Mouse (Mus musculus): ENCODE data around the gene Ist1.

DNA sequence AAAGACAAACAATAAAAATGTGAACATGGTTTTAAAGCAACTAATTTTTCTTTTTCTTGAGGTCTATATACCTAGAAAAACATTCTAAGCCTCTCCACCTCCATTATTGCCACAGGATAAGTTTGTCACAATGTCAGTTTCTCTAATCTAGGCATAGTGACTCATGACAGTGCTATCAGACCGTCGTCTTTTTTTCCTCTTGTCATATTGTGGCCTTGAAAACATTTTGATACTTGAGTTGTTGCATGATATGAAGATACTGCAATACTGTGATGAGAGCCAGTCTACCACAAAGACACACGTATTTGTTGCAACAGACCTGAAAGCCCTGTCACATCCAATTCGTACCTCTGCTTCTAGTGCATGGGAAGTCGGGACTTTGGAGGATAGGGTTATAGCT is 21.9 kb upstream of the Ist1 start:
- TF ChIP-seq CTCF (IDR thresholded peaks at IDR 0.05; ENCODE audit: extremely low read depth, insufficient read depth, insufficient read length, insufficient replicate concordance) (no peak), POLR2A (IDR thresholded peaks at IDR 0.05; ENCODE audit: low read depth, low read length) (no peak)
